ENCODE assay signal across 15 mouse cellular contexts in genomic region chr6:43636980-43637638, GRCm38 (mm10). TPM values are rescaled to one million over a fixed set of nuclear protein-coding genes. Genes with fewer than 3 reads are reported as not detected.
A peak's percentile ranks its signal among the peaks of the same experiment; 100 is the strongest.
DNase-seq lines count a peak whose midpoint lies in the region; ATAC-seq and TF ChIP-seq lines count a peak whose summit lies in the region.
"Had no signal": no experiment of that assay in that cellular context is flagged by ENCODE, and none has a peak within 500 bp of the region (broad histone marks: within the 10 kb centered on the region; RNA-seq: fewer than 3 reads in every experiment).

No protein-coding gene starts in this region.

- H3K4me3 ChIP-seq in heart, postnatal 0 days (ENCODE audit: low read depth, low read length) = no peak overlapping the region
- H3K4me3 ChIP-seq: embryonic facial prominence, embryonic 13.5 days; heart, embryonic 10.5 days; hindbrain, embryonic 12.5 days; limb, embryonic 12.5 days; midbrain, embryonic 12.5 days had no signal

- WGBS in heart, postnatal 0 days = 74% methylated on average over 11 of the region's 11 CpGs

- DNase-seq in heart, postnatal 0 days (ENCODE audit: low spot score) = no peak
- no peak for DNase-seq in heart, postnatal 4 days
- DNase-seq in 416B (ENCODE audit: low read depth) = peak; percentile 25
- DNase-seq in layer of hippocampus, adult 9-10 months (ENCODE audit: low spot score) = no peak
- DNase-seq in heart, postnatal 36 days = no peak
- no peak for DNase-seq in urinary bladder, postnatal 25 days (ENCODE audit: low spot score)
- DNase-seq: cerebellum, postnatal 25 days; layer of hippocampus, postnatal 36 days had no signal

- no peak overlapping the region for H3K27ac ChIP-seq in heart, postnatal 0 days (ENCODE audit: low read depth)
- H3K27ac ChIP-seq: embryonic facial prominence, embryonic 13.5 days; heart, embryonic 10.5 days; hindbrain, embryonic 12.5 days; limb, embryonic 12.5 days; midbrain, embryonic 12.5 days had no signal

- no peak for TF ChIP-seq EP300 in heart, postnatal 0 days (IDR thresholded peaks at IDR 0.05; ENCODE audit: low read depth)

- H3K9me3 ChIP-seq in heart, postnatal 0 days (replicated peaks; ENCODE audit: control insufficient read depth, low read length) = no peaks in the 10 kb centered on the region
- H3K9me3 ChIP-seq: embryonic facial prominence, embryonic 13.5 days; heart, embryonic 10.5 days; hindbrain, embryonic 12.5 days; limb, embryonic 12.5 days; midbrain, embryonic 12.5 days had no signal

- H3K4me2 ChIP-seq in heart, postnatal 0 days (ENCODE audit: low read depth, low read length) = no peak overlapping the region
- H3K4me2 ChIP-seq: embryonic facial prominence, embryonic 13.5 days; hindbrain, embryonic 12.5 days; limb, embryonic 12.5 days; midbrain, embryonic 12.5 days had no signal

- no peaks in the 10 kb centered on the region for H3K4me1 ChIP-seq in heart, postnatal 0 days (ENCODE audit: control insufficient read depth, insufficient read depth)
- H3K4me1 ChIP-seq: embryonic facial prominence, embryonic 13.5 days; heart, embryonic 10.5 days; hindbrain, embryonic 12.5 days; limb, embryonic 12.5 days; midbrain, embryonic 12.5 days had no signal

- H3K9ac ChIP-seq in heart, postnatal 0 days (replicated peaks; ENCODE audit: low read depth, low read length) = no peak overlapping the region
- H3K9ac ChIP-seq: embryonic facial prominence, embryonic 13.5 days; hindbrain, embryonic 12.5 days; limb, embryonic 12.5 days; midbrain, embryonic 12.5 days had no signal

- TF ChIP-seq CTCF in heart, postnatal 0 days (IDR thresholded peaks at IDR 0.05; ENCODE audit: low read depth) = no peak

- no peaks in the 10 kb centered on the region for H3K27me3 ChIP-seq in heart, postnatal 0 days (ENCODE audit: control insufficient read depth, insufficient read depth, low read length)
- H3K27me3 ChIP-seq: embryonic facial prominence, embryonic 13.5 days; hindbrain, embryonic 12.5 days; limb, embryonic 12.5 days; midbrain, embryonic 12.5 days had no signal

- H3K36me3 ChIP-seq in heart, postnatal 0 days (replicated peaks; ENCODE audit: control insufficient read depth, insufficient read depth, low read length) = no peaks in the 10 kb centered on the region
- H3K36me3 ChIP-seq: embryonic facial prominence, embryonic 13.5 days; heart, embryonic 10.5 days; hindbrain, embryonic 12.5 days; limb, embryonic 12.5 days; midbrain, embryonic 12.5 days had no signal

- intact Hi-C loops in heart, postnatal 36 days (cut with DNase I) = no loop called here

- peak; percentile 60 for ATAC-seq in heart, postnatal 0 days (ENCODE audit: insufficient read depth, low read depth)
- ATAC-seq in granulocyte monocyte progenitor cell, adult 5-6 weeks (replicated peaks; ENCODE audit: poor library complexity, severe bottlenecking) = peak; percentile 59
- peak; percentile 60 for ATAC-seq in megakaryocyte, adult 5-6 weeks (ENCODE audit: poor library complexity, severe bottlenecking)

RNA-seq across cellular contexts. Expression of gene Tpk1, which starts 29.0 kb away (rescaled TPM):
- total RNA-seq in heart, postnatal 0 days (2014; rRNA removed; ENCODE audit: low replicate concordance) = 2.8 and 3.0 TPM in 2 replicates
- polyA plus RNA-seq in heart, postnatal 0 days (2015; fragmentation: Nextera tagmentation; extraction: Ambion mirVana) = 6.3 and 6.6 TPM in 2 replicates
- total RNA-seq in heart, postnatal 4 days (2021) = 1 to 10 TPM; 5.5 to 6.2 TPM
- total RNA-seq in granulocyte monocyte progenitor cell, adult 5-6 weeks (2014; fragmentation: Nextera tagmentation) = 2.8 and 3.0 TPM in 2 replicates
- total RNA-seq in granulocyte monocyte progenitor cell, adult 5-6 weeks (2017) = 3.9 and 4.0 TPM in 2 replicates
- 7.0 and 8.6 TPM in 2 replicates for total RNA-seq in megakaryocyte, adult 5-6 weeks (2015)
- 3.0 and 4.0 TPM in 2 replicates for total RNA-seq in megakaryocyte, adult 5-6 weeks (2017)
- total RNA-seq in heart, postnatal 36 days (2021) = 1 to 10 TPM; 2.8 to 2.9 TPM
